Mouse (Mus musculus): ENCODE measurements at regions not wholly inside any gene's neighbourhood (a gene's known extent, or its start where the extent isn't known, plus 50 kb on each side); places are given as distances from the start of the nearest gene placed in this dataset.

DNA sequence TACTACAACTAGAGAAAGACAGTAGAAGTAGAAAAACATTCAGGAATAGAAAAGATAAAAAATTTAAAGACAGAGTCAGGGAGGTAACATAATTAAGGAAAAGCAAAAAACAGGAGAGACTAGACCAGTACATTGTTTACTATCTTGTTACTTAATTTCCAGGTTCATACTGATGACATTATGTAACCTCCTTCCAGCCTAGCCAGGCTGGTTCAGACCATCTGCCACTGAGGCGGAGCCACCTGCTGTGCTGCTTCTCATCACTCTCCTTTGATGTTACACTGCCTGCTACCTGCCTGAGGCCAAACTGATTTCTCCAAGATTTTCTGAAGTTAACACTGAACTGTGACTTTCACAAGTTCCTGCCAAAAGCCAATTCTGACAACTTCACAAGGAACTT lies 64.2 kb upstream of the Vmn2r2 start:
- DNase-seq (ENCODE audit: low read depth, low spot score) = peak; percentile 54

- peak; percentile 95 for DNase-seq (ENCODE audit: low read depth, low spot score)
These were observed 61.1 kb upstream of the Vmn2r2 start for GRCm38 (mm10) chr3:64202836-64203235.

DNA sequence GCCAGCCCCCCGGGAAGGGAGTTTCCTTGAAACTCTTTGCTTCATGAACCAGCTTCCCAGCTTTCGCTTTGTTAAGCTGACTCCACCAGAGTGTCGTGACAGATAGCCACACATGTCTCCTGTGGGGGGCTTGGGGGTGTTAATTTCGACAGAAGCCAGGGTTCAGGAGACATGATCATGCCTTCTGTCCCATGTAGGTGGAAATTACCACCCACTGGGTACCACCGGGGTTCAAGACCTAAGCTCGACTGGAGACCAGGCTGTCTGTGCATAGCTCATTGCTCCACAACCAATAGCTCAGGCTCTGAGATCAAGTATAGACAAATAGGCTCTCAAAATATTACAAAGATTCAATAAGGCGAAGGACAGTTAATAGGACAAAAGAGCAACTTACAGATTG lies 50.6 kb upstream of the Vmn2r2 start:
- no peak for DNase-seq (ENCODE audit: low read depth, low spot score)

All from R1 (cell line).